Mouse (Mus musculus) limb, embryonic 15.5 days (tissue): ENCODE measurements around the gene Stambp. TPM values are rescaled to one million over a fixed set of nuclear protein-coding genes. Genes with fewer than 3 reads are reported as not detected.

Experiments
- ATAC-seq: fragments of 200-750 bp; cut with Nextera tagmentation; 2 replicates; pipeline ENCODE4 v1.8.0; 2017; ENCODE audit warnings: low read depth, moderate TSS enrichment; ENCODE audit not compliant: insufficient number of reproducible peaks, low FRiP score, low TSS enrichment
- H3K27ac ChIP-seq: fragments of 300-500 bp; sonication (generic); 2 replicates; pipeline ENCODE4 v1.5.1; 2015; ENCODE audit warnings: moderate library complexity, mild to moderate bottlenecking, inconsistent platforms
- H3K27me3 ChIP-seq: fragments of 300-500 bp; sonication (generic); 2 replicates; pipeline ENCODE4 v1.6.1; 2015; ENCODE audit warnings: inconsistent platforms
- H3K36me3 ChIP-seq: fragments of 300-500 bp; sonication (generic); 2 replicates; pipeline ENCODE4 v1.6.1; 2015; ENCODE audit warnings: inconsistent platforms
- H3K4me1 ChIP-seq: fragments of 300-500 bp; sonication (generic); 2 replicates; pipeline ENCODE4 v1.6.1; 2015; ENCODE audit warnings: inconsistent platforms
- H3K4me2 ChIP-seq: fragments of 300-500 bp; sonication (generic); 2 replicates; pipeline ENCODE4 v1.6.1; 2015; ENCODE audit warnings: mild to moderate bottlenecking, inconsistent platforms
- H3K4me3 ChIP-seq: fragments of 300-500 bp; sonication (generic); 2 replicates; pipeline ENCODE4 v1.5.1; 2015; ENCODE audit warnings: mild to moderate bottlenecking, inconsistent platforms
- H3K9ac ChIP-seq: fragments of 300-500 bp; sonication (generic); 2 replicates; pipeline ENCODE4 v1.6.1; 2015; ENCODE audit warnings: inconsistent platforms
- H3K9me3 ChIP-seq: fragments of 300-500 bp; sonication (generic); 2 replicates; pipeline ENCODE4 v1.6.1; 2016; ENCODE audit warnings: inconsistent platforms
- WGBS: fragments of 180-500 bp; shearing (Covaris S2); methylation state at CpG from one replicate; pipeline ENCODE4 v1.1.7; 2015; 5-methylcytosine and 5-hydroxymethylcytosine counted together
- polyA plus RNA-seq: library from polyadenylated mRNA; unstranded; fragments of >200 nt; fragmentation: Nextera tagmentation; extraction: Ambion mirVana; gene quantifications from 2 replicates; pipeline ENCODE4 v1.2.1, GENCODE M21; 2015

The Stambp gene
- polyA plus RNA-seq, 1 experiment from 2014 or later: 30.8 TPM

DNA sequence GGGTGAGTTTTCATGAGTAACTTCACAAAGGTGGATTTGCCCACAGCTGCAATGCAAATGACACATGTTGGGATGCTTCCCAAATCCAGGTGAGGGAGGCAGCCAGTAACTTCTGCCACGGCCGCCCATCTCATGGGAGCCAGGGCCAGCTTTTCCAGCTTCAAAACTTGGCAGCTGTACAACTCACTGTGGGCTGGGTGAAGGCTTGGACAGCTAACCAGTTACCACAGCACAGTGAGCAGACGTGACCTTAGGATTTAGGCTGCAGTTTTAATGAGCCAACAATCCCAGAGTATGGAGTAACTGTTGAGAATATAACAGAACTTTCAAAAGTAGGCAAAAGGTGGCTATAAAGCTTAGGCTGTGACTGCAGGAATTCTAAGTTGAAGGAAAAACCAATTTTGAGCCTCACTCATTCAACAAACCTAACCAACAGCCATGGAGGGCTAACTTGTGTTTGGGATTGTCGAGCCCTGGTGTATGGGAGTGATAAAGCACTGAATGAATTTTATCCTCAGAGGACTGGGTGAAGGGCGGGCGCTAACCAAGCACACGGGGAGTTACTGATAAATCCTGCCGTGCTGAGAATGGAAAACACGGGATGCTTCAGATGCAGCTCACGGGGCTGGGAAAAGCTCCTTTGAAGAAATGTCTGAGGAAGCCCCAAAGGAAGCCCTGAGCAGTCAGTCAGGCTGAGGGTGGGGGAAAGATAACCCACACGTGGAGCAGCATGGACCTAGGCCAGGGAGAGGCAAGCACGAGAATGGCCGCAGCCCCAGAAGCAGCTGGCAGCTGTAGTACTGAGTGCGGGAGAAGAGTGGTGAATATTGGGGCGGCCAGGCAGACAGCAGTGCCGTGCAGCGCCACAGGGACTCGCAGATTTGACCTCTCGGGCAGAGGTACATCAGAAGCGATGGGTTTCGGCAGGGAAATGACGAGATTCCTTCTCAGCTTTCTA is 75.5 kb downstream of the Stambp start:
- peaks cover 24% of the 10 kb centered on the region for H3K36me3 ChIP-seq
- ATAC-seq: no peak
- no peaks in the 10 kb centered on the region for H3K9me3 ChIP-seq
- WGBS: 76% methylated on average over 22 of the region's 22 CpGs
- peaks cover 18% of the 10 kb centered on the region for H3K4me1 ChIP-seq
- H3K4me2 ChIP-seq: no peak overlapping the region; the same call in 1 of the 2 replicates
- peak overlapping the region; percentile 59 for H3K27ac ChIP-seq
- H3K4me3 ChIP-seq: no peak overlapping the region
- no peaks in the 10 kb centered on the region for H3K27me3 ChIP-seq
- no peak overlapping the region for H3K9ac ChIP-seq

- H3K9me3 ChIP-seq: no peaks in the 10 kb centered on the region
- peak overlapping the region; percentile 59 for H3K27ac ChIP-seq
- 78% methylated on average over 9 of the region's 9 CpGs for WGBS
- peak; percentile 52; the same call in 1 of the 2 replicates for ATAC-seq
- H3K4me2 ChIP-seq: no peak overlapping the region
- peaks cover 27% of the 10 kb centered on the region for H3K36me3 ChIP-seq
- peaks cover 18% of the 10 kb centered on the region for H3K4me1 ChIP-seq
- no peak overlapping the region for H3K9ac ChIP-seq
- H3K4me3 ChIP-seq: no peak overlapping the region
- H3K27me3 ChIP-seq: no peaks in the 10 kb centered on the region
These were observed 76.3 kb downstream of the Stambp start for GRCm38 (mm10) chr6:83496009-83496752.

Other genes with a start within 250 kb of the Stambp start
- gene Mthfd2, start 246.8 kb downstream of the Stambp start, polyA plus RNA-seq: 31.1 and 34.0 TPM in 2 replicates
- gene Mob1a, start 246.7 kb downstream of the Stambp start, polyA plus RNA-seq: 67.8 and 68.7 TPM in 2 replicates
- gene Bola3, start 223.6 kb downstream of the Stambp start, polyA plus RNA-seq: 102 and 104 TPM in 2 replicates
- gene Tet3, start 113.6 kb downstream of the Stambp start, polyA plus RNA-seq: 57.1 and 59.5 TPM in 2 replicates
- 86.6 and 88.6 TPM in 2 replicates for gene Dguok, start 65.8 kb downstream of the Stambp start, polyA plus RNA-seq
- gene Actg2, start 36.5 kb downstream of the Stambp start, polyA plus RNA-seq: 9.5 and 12.7 TPM in 2 replicates
- not detected in 2 replicates for gene Clec4f, start 83.5 kb upstream of the Stambp start, polyA plus RNA-seq
- not detected in 2 replicates for gene Cd207, start 105.1 kb upstream of the Stambp start, polyA plus RNA-seq
- gene Vax2, start 138.5 kb upstream of the Stambp start, polyA plus RNA-seq: 1.2 and 1.3 TPM in 2 replicates
- gene Atp6v1b1, start 170.3 kb upstream of the Stambp start, polyA plus RNA-seq: not detected in 2 replicates
- gene Ankrd53, start 189.9 kb upstream of the Stambp start, polyA plus RNA-seq: 0.10 and 0.12 TPM in 2 replicates
- gene Tex261, start 203.1 kb upstream of the Stambp start, polyA plus RNA-seq: 89.0 and 90.3 TPM in 2 replicates
- gene Nagk, start 222.3 kb upstream of the Stambp start, polyA plus RNA-seq: 72.1 and 73.1 TPM in 2 replicates